Mouse (Mus musculus): ENCODE results near the gene Hsd11b1.

DNA sequence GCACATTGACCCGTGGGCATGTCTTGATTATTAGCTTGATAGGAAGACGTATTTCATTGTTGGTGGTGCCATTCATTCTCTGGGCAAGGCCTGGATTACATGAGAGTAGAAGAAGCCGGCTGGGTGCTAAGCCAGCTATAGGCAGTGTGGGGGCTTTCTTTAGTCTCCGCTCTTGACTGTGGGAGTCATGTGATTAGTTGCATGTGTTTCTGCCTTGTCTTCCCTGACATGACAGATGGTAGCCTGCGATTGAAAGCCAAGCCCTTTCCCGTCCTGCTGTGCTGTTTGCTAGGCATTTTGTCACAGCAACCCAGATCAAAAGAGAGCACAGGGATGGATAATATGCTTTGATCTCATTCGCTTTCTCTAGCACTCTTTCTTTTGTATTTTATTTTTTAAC, 41.5 kb upstream of the Hsd11b1 start:
- TF ChIP-seq CTCF (IDR thresholded peaks at IDR 0.05; ENCODE audit: control insufficient read depth, insufficient read depth, insufficient read length), result no peak
- TF ChIP-seq CEBPB (IDR thresholded peaks at IDR 0.05; ENCODE audit: low read depth), result no peak
- no peak for TF ChIP-seq MAX (IDR thresholded peaks at IDR 0.05)
- TF ChIP-seq MYOG (IDR thresholded peaks at IDR 0.05; ENCODE audit: control insufficient read depth, extremely low read depth, insufficient read length), result no peak
- no peak for TF ChIP-seq USF1 (IDR thresholded peaks at IDR 0.05; ENCODE audit: low read depth)
